Mouse (Mus musculus) MEL (cell line): ENCODE results near the gene Tifab.

ENCODE experiments used
- CHD1 ChIP-seq: IDR thresholded peaks from 2 replicates; pipeline ENCODE4 v1.6.1; 2012; ENCODE audit warnings: low read depth, mild to moderate bottlenecking, inconsistent platforms, low read length, improper control_type of control experiment
- CTCF ChIP-seq, 3 experiments: IDR thresholded peaks in 2 of 3; conservative IDR thresholded peaks in 1 of 3; 2 replicates each; pipeline ENCODE4 v1.5.1; 2011 to 2012; ENCODE audit warnings: low read length in 3 of 3, low read depth in 2 of 3, mild to moderate bottlenecking in 2 of 3, improper control_type of control experiment in 1 of 3, inconsistent platforms in 1 of 3, mixed read lengths in 1 of 3, moderate library complexity in 1 of 3; ENCODE audit not compliant: control insufficient read depth in 1 of 3, insufficient read depth in 1 of 3, poor library complexity in 1 of 3, severe bottlenecking in 1 of 3
- ELF1 ChIP-seq: IDR thresholded peaks from 2 replicates; pipeline ENCODE4 v1.6.1; 2014; ENCODE audit warnings: low read depth, mild to moderate bottlenecking, inconsistent platforms, low read length, improper control_type of control experiment, moderate library complexity
- EP300 ChIP-seq, 2 experiments: IDR thresholded peaks; 2 replicates each; pipeline ENCODE4 v1.6.1; 2011; ENCODE audit warnings: improper control_type of control experiment in 2 of 2, low read length in 2 of 2, low read depth in 1 of 2, mild to moderate bottlenecking in 1 of 2
- ETS1 ChIP-seq: IDR thresholded peaks from 2 replicates; pipeline ENCODE4 v1.6.1; 2012; ENCODE audit warnings: low read depth, mild to moderate bottlenecking, inconsistent platforms, low read length, improper control_type of control experiment, moderate library complexity
- HCFC1 ChIP-seq: IDR thresholded peaks from 2 replicates; pipeline ENCODE4 v1.6.1; 2012; ENCODE audit warnings: low read depth, mild to moderate bottlenecking, inconsistent platforms, low read length, improper control_type of control experiment, moderate library complexity
- MAFK ChIP-seq: IDR thresholded peaks from 2 replicates; pipeline ENCODE4 v1.6.1; 2011; ENCODE audit warnings: low read depth, mild to moderate bottlenecking, low read length, improper control_type of control experiment, borderline replicate concordance
- MAX ChIP-seq: IDR thresholded peaks from 2 replicates; pipeline ENCODE4 v1.6.1; 2011; ENCODE audit warnings: low read length, improper control_type of control experiment
- MAZ ChIP-seq: IDR thresholded peaks from 2 replicates; pipeline ENCODE4 v1.6.1; 2012; ENCODE audit warnings: low read depth, mild to moderate bottlenecking, inconsistent platforms, low read length, improper control_type of control experiment
- NELFE ChIP-seq: IDR thresholded peaks from 2 replicates; pipeline ENCODE4 v1.6.1; 2011; ENCODE audit warnings: low read depth, low read length, improper control_type of control experiment
- POLR2A ChIP-seq, 2 experiments: IDR thresholded peaks; 2 replicates each; pipeline ENCODE4 v1.6.1; 2011 to 2012; ENCODE audit warnings: low read length in 2 of 2, mild to moderate bottlenecking in 2 of 2, control low read depth in 1 of 2, improper control_type of control experiment in 1 of 2, low read depth in 1 of 2, moderate library complexity in 1 of 2; ENCODE audit not compliant: control insufficient read depth in 1 of 2, insufficient read depth in 1 of 2, poor library complexity in 1 of 2
- TAL1 ChIP-seq: IDR thresholded peaks from 2 replicates; pipeline ENCODE4 v1.6.1; 2012; ENCODE audit warnings: mild to moderate bottlenecking, inconsistent platforms, low read length, moderate library complexity, mixed read lengths
- ZC3H11A ChIP-seq: IDR thresholded peaks from 2 replicates; pipeline ENCODE4 v1.6.1; 2012; ENCODE audit warnings: low read depth, mild to moderate bottlenecking, inconsistent platforms, low read length, improper control_type of control experiment
- ZMIZ1 ChIP-seq: IDR thresholded peaks from 2 replicates; pipeline ENCODE4 v1.6.1; 2012; ENCODE audit warnings: low read depth, mild to moderate bottlenecking, inconsistent platforms, low read length, improper control_type of control experiment, moderate library complexity

DNA sequence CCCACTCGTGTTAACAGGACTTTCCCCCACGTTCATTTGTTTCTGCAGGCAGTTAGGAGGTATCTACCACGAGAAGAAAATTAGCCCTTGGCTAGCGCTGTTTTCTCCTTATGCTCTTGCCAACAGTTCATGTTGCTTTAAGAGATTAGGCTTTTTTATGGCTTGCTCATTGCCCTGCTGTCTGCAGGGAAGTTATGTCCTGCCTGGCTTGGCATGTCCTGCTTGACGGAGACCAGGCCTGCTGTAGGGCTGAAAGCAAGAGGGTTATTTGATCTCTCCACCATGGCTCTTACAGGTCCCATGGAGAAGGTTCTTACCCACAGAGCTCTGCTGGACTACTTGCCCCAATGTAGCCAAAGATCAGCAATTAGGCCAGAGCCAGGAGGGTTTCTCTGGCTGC lies 23.6 kb downstream of the Tifab start:
- no peak for TF ChIP-seq POLR2A (IDR thresholded peaks at IDR 0.05; ENCODE audit: control insufficient read depth in 1 of 2, insufficient read depth in 1 of 2, low read depth in 1 of 2, low read length in 2 of 2, poor library complexity in 1 of 2)
- no peak for TF ChIP-seq TAL1
- no peak for TF ChIP-seq CHD1
- no peak for TF ChIP-seq CTCF (IDR thresholded peaks at IDR 0.05 in 2 of 3, conservative IDR thresholded peaks at IDR 0.05 in 1 of 3; ENCODE audit: control insufficient read depth in 1 of 3, insufficient read depth in 1 of 3, low read depth in 2 of 3, low read length in 3 of 3, poor library complexity in 1 of 3, severe bottlenecking in 1 of 3)
- no peak for TF ChIP-seq EP300 (IDR thresholded peaks at IDR 0.05; ENCODE audit: low read depth in 1 of 2, low read length in 2 of 2)
- no peak for TF ChIP-seq ETS1
- no peak for TF ChIP-seq HCFC1
- no peak for TF ChIP-seq MAX
- no peak for TF ChIP-seq MAFK
- no peak for TF ChIP-seq ZC3H11A
- no peak for TF ChIP-seq ELF1
- no peak for TF ChIP-seq NELFE
- TF ChIP-seq ZMIZ1: no peak
- TF ChIP-seq MAZ: no peak
